Mouse (Mus musculus): ENCODE data around the gene Wfdc1.
A peak's percentile ranks its signal among the peaks of the same experiment; 100 is the strongest.

The Wfdc1 gene

GRCm38 (mm10) chr8:119641058-119641457 is 25.1 kb upstream of the Wfdc1 start:
- no peak for DNase-seq

DNA sequence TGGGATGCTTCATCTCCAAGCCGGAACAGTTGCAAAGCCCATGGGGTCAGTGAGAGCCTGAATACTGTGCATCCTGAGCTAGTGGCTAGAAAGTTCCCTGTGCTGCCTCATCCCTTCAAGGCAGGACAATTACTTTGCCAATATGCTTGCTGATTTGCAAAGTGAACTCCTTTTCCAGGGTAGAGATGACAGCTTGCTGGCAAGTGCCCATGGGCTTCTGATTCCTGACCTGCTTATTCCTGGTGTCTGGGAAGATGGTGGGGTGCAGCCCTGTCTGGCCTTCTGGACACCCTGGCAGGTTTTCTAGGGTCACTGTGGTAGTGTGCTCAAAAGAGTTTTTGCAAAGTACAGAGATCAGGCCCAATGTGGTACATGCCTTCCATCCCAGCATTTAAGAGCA is 23.2 kb upstream of the Wfdc1 start:
- DNase-seq: no peak

GRCm38 (mm10) chr8:119644429-119644960 is 21.7 kb upstream of the Wfdc1 start:
- no peak for DNase-seq

DNA sequence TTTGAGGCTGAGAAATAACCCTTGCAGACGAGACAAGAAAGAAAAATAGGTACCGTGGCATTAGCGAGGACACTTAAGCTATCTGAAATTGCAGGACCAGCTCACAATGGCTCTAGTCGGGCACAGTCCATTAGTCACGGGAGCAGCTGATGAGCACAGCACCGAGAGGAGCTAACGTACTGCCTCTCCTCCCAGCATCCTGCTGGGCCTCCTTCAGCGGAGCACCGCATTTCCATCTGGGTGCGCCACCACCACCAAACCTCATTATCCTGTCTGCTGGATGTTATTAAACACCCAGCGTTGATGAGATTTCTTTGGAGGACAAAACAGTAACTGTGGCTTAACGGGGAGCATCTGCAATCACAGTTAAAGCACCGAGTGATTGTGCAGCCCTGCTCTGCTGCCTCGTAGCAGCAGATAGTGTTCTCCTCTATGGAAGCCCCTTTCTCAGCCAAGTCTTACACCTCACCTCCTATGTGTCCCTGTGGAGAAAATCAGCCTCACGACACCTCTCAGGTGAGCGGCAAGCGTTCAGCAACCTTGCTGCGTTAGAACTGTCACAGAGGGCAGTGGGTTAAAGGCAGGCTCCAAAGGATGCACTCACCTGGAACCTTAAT is 21.1 kb upstream of the Wfdc1 start:
- no peak for DNase-seq

- no peak for DNase-seq
Measured at GRCm38 (mm10) chr8:119646197-119646596, 20.0 kb upstream of the Wfdc1 start.

DNA sequence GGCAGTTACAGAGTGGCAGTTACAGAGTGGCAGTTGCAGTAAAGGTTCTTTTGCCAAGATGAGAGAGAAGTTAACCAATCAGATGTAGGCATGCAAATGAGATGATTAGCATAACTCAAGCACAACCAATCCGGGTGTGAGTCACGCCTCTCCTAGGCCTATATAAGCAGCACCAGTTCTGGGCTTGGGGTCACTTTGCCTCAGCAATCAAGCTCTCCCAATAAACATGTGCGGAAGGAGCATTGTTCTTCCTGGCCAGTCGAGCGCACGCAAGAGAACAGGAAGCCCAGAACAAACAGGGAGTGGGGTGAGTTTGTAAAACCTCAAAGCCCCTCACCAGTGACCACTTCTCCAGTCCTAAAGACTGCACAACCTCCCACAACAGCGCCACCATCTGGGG is 19.3 kb upstream of the Wfdc1 start:
- DNase-seq: no peak

DNA sequence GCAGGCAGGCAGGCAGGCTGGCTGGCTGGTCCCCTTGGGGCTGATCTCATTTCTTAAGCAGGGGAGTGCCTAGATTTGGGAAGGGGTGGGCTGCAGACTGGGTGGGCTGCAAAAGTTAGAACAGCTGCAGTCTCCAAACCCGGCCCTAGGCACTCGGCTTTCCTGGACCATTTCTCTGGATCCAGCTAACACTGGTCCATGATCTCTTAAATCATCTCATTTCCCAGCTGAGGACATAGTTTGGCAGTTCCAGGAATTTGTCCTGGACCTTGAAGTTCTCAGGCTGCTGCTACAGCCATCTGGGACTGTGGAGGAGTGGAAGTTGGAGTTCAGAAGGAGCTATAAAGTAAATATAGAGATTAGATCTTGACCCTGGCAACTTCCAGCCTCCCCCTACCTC is 14.8 kb upstream of the Wfdc1 start:
- no peak for DNase-seq

- DNase-seq: peak; percentile 79
Measured at GRCm38 (mm10) chr8:119656709-119657464, 9.3 kb upstream of the Wfdc1 start.

DNA sequence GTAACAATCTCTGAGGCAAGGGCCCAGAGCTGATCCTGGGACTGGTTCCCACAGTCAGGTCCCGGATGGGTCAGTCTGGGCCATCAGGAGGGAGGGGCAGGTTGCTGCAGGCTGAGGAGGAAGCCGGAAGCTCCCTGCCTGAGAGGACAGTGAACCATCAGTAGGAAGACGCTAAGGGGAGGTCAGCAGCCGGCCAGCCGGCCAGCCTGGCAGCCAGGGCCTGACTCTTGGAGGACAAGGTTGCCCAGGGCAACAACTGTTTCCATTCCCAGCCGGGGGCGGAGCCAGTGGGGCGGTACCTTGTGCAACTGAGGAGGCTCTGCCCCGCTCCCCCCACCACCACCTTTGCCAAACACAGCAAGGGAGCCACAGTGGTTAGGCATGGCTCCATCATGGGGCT is 5.1 kb upstream of the Wfdc1 start:
- peak; percentile 91 for DNase-seq

DNA sequence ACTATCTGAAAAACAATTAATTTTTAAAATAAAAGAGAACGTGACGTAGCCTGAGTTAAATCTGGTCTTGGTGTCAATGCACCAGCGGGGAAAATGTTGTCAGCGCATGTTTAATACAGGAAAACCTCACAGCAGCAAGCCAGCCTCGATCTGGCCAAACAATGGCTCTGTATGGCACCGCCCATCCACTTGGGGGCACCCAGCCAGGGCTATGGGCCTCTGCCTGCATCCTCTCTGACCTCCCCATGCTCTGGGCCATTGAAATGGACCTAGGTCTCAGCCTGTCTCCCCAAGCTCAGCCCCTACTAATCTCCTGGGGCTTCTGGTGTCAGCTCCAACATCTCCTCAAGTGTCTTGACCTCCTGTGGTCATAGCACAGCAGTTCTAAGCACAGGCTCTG is 4.3 kb upstream of the Wfdc1 start:
- peak; percentile 75 for DNase-seq

DNA sequence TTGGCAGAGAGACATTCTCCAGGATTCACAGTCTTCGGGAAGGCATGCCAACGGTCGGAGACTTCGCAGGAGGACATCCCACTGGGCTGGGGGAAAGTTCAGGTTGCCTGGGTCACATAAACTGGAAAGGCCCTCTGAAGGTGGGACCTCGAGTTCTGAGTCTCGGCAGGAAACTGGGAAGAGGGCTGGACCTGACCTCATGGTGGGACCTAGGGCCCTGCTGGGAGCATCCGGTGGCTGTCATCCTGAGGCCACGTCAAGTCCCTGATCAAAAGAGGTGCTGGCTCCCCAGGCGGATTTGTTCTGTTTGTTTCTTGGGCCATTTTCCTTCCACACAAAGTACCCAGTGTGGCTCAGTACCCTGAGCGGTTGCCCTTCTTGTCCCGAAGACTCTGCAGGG is 2.7 kb upstream of the Wfdc1 start:
- no peak for DNase-seq

GRCm38 (mm10) chr8:119665270-119665669 is 895 bp upstream of the Wfdc1 start:
- peak; percentile 76 for DNase-seq

DNA sequence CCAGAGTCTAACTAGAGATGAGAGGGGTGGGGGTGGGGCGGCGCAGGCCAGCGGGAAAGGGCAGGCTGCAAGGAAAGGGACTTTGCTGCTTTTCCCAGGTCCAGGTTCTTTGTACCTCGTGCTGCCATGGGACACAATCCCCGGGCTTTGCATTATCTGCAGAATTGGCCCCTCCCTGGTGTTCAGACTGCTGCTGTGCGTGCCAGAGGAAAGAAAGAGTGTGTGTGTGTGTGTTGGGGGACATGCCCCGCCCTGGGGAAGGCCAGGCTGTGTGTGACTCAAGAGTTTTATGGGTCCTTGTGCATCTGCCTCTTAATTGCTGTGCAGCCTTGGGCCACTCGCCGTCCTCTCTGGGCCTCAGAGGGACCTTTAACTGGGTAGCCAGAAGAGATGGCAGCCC is 2.3 kb downstream of the Wfdc1 start:
- DNase-seq: no peak

GRCm38 (mm10) chr8:119669284-119669683 is 3.1 kb downstream of the Wfdc1 start:
- peak; percentile 70 for DNase-seq

- DNase-seq: peak; percentile 87
Measured at GRCm38 (mm10) chr8:119670419-119671091, 4.4 kb downstream of the Wfdc1 start.

GRCm38 (mm10) chr8:119673976-119674555 is 7.9 kb downstream of the Wfdc1 start:
- no peak for DNase-seq

DNA sequence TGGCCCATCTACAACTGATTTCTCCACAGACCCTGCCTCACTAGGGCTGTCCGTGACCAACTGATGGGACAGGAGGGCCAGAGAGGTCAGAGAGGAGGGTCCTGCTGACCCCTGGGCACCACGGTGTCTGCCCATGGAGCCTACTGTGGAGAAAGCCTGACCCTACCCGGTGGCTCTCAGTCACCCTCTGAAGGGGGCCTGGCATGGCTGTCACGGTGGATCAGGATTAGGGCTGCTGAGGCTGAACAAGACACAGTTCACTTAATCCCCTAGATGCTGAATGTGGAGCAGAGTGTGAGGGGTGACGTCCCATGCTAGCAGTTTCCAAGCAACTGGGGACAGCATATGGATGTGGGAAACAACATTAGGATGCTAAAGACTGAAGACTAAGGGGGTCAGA is 9.3 kb downstream of the Wfdc1 start:
- no peak for DNase-seq

DNA sequence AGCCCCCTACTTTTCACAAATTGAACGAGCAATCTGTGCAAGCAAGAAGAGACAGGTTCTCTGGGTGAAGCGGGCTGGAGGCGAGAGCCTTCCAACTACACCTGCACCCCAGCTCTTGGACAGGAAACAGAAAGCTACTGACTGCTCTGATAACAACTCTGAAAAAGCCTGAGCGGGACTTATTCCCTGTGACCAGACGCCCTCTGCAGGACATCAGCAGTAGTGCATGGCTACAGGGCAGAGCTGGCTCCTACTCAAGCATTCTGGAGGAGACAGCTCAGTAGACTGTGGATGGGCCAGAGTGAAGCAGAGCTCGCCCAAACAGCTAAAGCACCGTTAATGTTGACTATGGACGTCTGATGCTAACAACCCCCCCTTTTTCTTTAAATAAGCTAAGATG is 10.2 kb downstream of the Wfdc1 start:
- DNase-seq: peak; percentile 95

- peak; percentile 74 for DNase-seq
Measured at GRCm38 (mm10) chr8:119678138-119678843, 12.1 kb downstream of the Wfdc1 start.

- DNase-seq: no peak
Measured at GRCm38 (mm10) chr8:119679184-119679583, 13.0 kb downstream of the Wfdc1 start.

- peak; percentile 62 for DNase-seq
Measured at GRCm38 (mm10) chr8:119690602-119691001, 24.4 kb downstream of the Wfdc1 start.

DNA sequence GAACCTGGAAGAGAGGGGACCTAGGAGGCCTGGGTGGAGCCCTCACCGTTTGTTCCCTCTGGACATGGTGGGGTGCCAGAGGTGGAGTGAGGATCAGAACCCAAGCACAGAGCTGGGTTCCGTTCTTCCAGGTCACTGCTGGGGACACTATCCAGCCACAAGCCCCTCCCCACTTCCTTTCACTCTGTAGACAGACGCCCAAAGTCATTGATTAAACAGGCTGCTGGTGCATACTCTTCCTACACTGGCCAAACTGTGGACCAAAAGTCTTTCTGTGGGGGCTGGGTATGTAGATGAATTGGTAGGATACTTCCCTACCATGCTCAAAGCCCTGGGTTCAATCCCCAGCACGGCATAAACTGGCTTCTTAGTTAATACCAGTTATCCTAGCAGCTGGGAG is 25.8 kb downstream of the Wfdc1 start:
- no peak for DNase-seq

- no peak for DNase-seq
Measured at GRCm38 (mm10) chr8:119694696-119695095, 28.5 kb downstream of the Wfdc1 start.
